Mouse (Mus musculus): ENCODE data around the gene Fbxo22.

DNA sequence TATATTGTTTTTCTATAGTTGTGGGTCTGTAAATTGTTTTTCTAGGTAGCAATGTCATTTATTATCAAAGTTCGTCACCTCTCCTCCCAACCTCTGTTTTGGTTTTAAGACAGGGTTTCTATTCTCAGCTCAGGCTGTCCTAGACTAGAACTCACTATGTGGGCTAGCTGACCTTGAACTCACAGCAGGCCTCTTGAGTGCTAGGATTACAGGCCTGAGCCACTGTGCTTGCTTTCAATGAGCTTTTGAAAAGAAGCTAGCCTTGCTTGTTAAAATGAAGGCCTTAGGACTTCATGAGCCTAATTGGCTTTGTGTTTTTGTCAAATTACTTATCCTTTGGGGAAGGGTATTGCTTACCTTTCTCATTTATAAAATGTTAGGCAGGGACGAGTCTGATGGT is 34.5 kb upstream of the Fbxo22 start:
- TF ChIP-seq EP300 (IDR thresholded peaks at IDR 0.05) (no peak), CTCF (IDR thresholded peaks at IDR 0.05) (no peak)
